Mouse (Mus musculus) lung, embryonic 15.5 days (tissue): Measurements from ENCODE around the gene Mgat4e. TPM values are rescaled to one million over a fixed set of nuclear protein-coding genes. Genes with fewer than 3 reads are reported as not detected.

ENCODE experiments used
- ATAC-seq: fragments of 200-750 bp; cut with Nextera tagmentation; 2 replicates; pipeline ENCODE4 v1.8.0; 2017; ENCODE audit warnings: moderate number of reproducible peaks, borderline replicate concordance; ENCODE audit not compliant: low FRiP score, low TSS enrichment; ENCODE audit errors: extremely low read depth
- H3K27ac ChIP-seq: fragments of 300-500 bp; sonication (generic); 2 replicates; pipeline ENCODE4 v1.5.1; 2015; ENCODE audit warnings: moderate library complexity, mild to moderate bottlenecking, inconsistent platforms
- H3K27me3 ChIP-seq: fragments of 300-500 bp; sonication (generic); 2 replicates; pipeline ENCODE4 v1.6.1; 2015; ENCODE audit warnings: inconsistent platforms
- H3K36me3 ChIP-seq: fragments of 300-500 bp; sonication (generic); 2 replicates; pipeline ENCODE4 v1.6.1; 2015; ENCODE audit warnings: inconsistent platforms
- H3K4me1 ChIP-seq: fragments of 300-500 bp; sonication (generic); 2 replicates; pipeline ENCODE4 v1.6.1; 2015; ENCODE audit warnings: inconsistent platforms
- H3K4me2 ChIP-seq: fragments of 300-500 bp; sonication (generic); 2 replicates; pipeline ENCODE4 v1.6.1; 2015; ENCODE audit warnings: inconsistent platforms, mild to moderate bottlenecking, moderate library complexity
- H3K4me3 ChIP-seq: fragments of 300-500 bp; sonication (generic); 2 replicates; pipeline ENCODE4 v1.5.1; 2015; ENCODE audit warnings: mild to moderate bottlenecking, inconsistent platforms
- H3K9ac ChIP-seq: fragments of 300-500 bp; sonication (generic); 2 replicates; pipeline ENCODE4 v1.6.1; 2015; ENCODE audit warnings: inconsistent platforms
- H3K9me3 ChIP-seq: fragments of 300-500 bp; sonication (generic); 2 replicates; pipeline ENCODE4 v1.6.1; 2016; ENCODE audit warnings: inconsistent platforms
- WGBS: fragments of 180-500 bp; shearing (Covaris S2); methylation state at CpG from one replicate; pipeline ENCODE4 v1.1.7; 2015; 5-methylcytosine and 5-hydroxymethylcytosine counted together
- polyA plus RNA-seq: library from polyadenylated mRNA; unstranded; fragments of >200 nt; fragmentation: Nextera tagmentation; extraction: Ambion mirVana; gene quantifications from 2 replicates; pipeline ENCODE4 v1.2.1, GENCODE M21; 2015

The Mgat4e gene
- polyA plus RNA-seq, 1 experiment from 2014 or later, result not detected

DNA sequence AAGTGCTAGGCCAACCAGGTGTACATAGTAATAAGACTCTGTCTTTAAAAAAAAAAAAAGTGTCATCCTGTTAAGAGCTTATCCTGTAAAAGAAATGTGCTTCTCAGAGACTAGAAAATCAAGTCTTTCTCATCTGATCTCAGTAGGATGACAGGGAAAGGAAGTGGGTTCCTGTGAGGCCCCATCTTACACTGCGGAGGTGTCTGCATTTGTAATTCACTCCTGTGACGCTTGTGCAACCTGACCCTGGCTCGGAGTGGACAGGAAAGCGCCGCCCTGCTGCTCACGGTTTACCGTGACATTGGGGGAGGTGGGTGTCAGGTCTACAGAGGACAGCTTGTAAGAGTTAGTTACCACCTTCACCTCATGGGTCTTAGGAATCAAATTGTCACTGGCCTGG lies 39.5 kb downstream of the Mgat4e start:
- H3K27ac ChIP-seq, result no peak overlapping the region

DNA sequence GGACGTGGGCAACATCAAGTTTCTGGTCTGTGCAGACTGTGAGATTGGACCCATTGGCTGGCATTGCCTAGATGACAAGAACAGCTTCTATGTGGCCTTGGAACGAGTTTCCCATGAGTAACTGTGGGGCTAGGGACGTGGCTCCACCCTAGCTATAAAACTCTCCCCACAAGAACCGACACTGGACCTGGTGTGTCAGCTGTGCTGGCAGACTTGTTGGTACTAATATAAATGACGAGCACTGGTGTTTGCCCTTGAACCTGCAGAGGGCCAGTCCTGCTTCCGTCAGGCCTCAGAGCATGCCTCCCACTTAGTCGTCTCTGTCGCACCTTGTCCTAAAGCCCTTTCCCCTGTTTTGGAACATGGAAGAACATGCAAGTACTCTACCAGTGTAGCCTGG lies 43.3 kb downstream of the Mgat4e start:
- no peak overlapping the region for H3K4me2 ChIP-seq
- H3K9ac ChIP-seq, result no peak overlapping the region
- H3K4me1 ChIP-seq, result no peaks in the 10 kb centered on the region
- no peak overlapping the region for H3K4me3 ChIP-seq
- H3K36me3 ChIP-seq, result peaks cover 29% of the 10 kb centered on the region
- WGBS, result 88% methylated on average over 8 of the region's 8 CpGs
- H3K27ac ChIP-seq, result no peak overlapping the region
- no peak for ATAC-seq
- H3K27me3 ChIP-seq, result no peaks in the 10 kb centered on the region
- no peaks in the 10 kb centered on the region for H3K9me3 ChIP-seq

More for the DNA sequence above, 39.5 kb downstream of the Mgat4e start:
- H3K9me3 ChIP-seq, result no peaks in the 10 kb centered on the region
- ATAC-seq, result no peak
- 0 out of 2 replicates have a peak, but pooled peaks cover 11% of the 10 kb centered on the region for H3K27me3 ChIP-seq
- no peak overlapping the region for H3K4me2 ChIP-seq
- peaks cover 10% of the 10 kb centered on the region for H3K4me1 ChIP-seq
- H3K4me3 ChIP-seq, result no peak overlapping the region
- 38% methylated on average over 7 of the region's 7 CpGs for WGBS
- H3K36me3 ChIP-seq, result peaks cover 29% of the 10 kb centered on the region
- H3K9ac ChIP-seq, result no peak overlapping the region

GRCm38 (mm10) chr1:134500916-134501315 lies 48.6 kb downstream of the Mgat4e start:
- H3K4me3 ChIP-seq, result no peak overlapping the region
- no peaks in the 10 kb centered on the region for H3K27me3 ChIP-seq
- 88% methylated on average over 1 of the region's 1 CpGs for WGBS
- H3K9me3 ChIP-seq, result no peaks in the 10 kb centered on the region
- peaks cover 5% of the 10 kb centered on the region for H3K4me1 ChIP-seq
- H3K9ac ChIP-seq, result no peak overlapping the region
- H3K27ac ChIP-seq, result no peak overlapping the region
- peaks cover 8% of the 10 kb centered on the region; the same call in 1 of the 2 replicates for H3K36me3 ChIP-seq
- no peak for ATAC-seq
- no peak overlapping the region for H3K4me2 ChIP-seq

- H3K27me3 ChIP-seq, result no peaks in the 10 kb centered on the region
- H3K4me1 ChIP-seq, result peaks cover 15% of the 10 kb centered on the region
- H3K4me3 ChIP-seq, result no peak overlapping the region
- WGBS, result 62% methylated on average over 10 of the region's 10 CpGs
- H3K4me2 ChIP-seq, result peak overlapping the region; percentile 68
- H3K9ac ChIP-seq, result no peak overlapping the region
- H3K36me3 ChIP-seq, result peaks cover 5% of the 10 kb centered on the region; the same call in 1 of the 2 replicates
- no peak overlapping the region for H3K27ac ChIP-seq
- no peaks in the 10 kb centered on the region for H3K9me3 ChIP-seq
- ATAC-seq, result no peak
Observed at GRCm38 (mm10) chr1:134495991-134496390, 53.5 kb downstream of the Mgat4e start.

- Histone ChIP-seq H3K9me3 (no peaks in the 10 kb centered on the region), H3K9ac (peak overlapping the region; percentile 65), H3K4me2 (peak overlapping the region; percentile 68), H3K27me3 (no peaks in the 10 kb centered on the region), H3K4me3 (peak overlapping the region; percentile 83), H3K27ac (peak overlapping the region; percentile 95; the same call in 1 of the 2 replicates), H3K4me1 (peaks cover 15% of the 10 kb centered on the region), H3K36me3 (peaks cover 6% of the 10 kb centered on the region; the same call in 1 of the 2 replicates)
- 17% methylated on average over 5 of the region's 5 CpGs for WGBS
- no peak for ATAC-seq
Observed at GRCm38 (mm10) chr1:134495216-134495539, 54.3 kb downstream of the Mgat4e start.

- Histone ChIP-seq H3K27ac (peak within 1 kb of the TSS; percentile 95), H3K9ac (peak within 1 kb of the TSS; percentile 65), H3K4me1 (peaks cover 15% of the 10 kb centered on the region), H3K36me3 (peaks cover 12% of the 10 kb centered on the region; the same call in 1 of the 2 replicates), H3K4me2 (peak within 1 kb of the TSS; percentile 68), H3K9me3 (no peaks in the 10 kb centered on the region), H3K4me3 (peak within 1 kb of the TSS; percentile 83), H3K27me3 (no peaks in the 10 kb centered on the region)
- 0% methylated on average over 58 of the region's 58 CpGs for WGBS
- ATAC-seq, result peak; percentile 98
Observed at GRCm38 (mm10) chr1:134494428-134495215, 54.9 kb downstream of the Mgat4e start, which contains the start of gene Rabif. Gene Rabif, plus strand, starts transcription at chr1:134494648.

DNA sequence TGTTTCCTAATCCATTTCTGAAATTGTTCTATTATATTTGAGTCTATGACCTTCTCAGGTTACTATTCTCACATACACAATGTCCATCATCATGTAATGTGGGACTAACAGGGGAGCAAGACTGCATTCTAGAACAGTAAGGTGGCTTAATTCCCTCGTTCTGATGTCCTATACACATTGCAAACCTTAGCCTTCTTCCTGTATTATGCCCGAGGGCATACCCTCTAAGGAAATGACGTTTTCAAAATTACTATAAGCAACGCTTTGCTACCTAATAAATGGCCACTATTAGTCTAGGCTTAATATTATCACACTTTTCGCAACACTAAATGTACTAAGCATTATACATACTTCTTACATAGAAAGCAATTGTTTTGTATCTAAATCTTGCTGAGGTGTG lies 55.5 kb downstream of the Mgat4e start:
- Histone ChIP-seq H3K4me1 (peaks cover 15% of the 10 kb centered on the region), H3K27ac (peak overlapping the region; percentile 95), H3K9me3 (no peaks in the 10 kb centered on the region), H3K4me2 (peak overlapping the region; percentile 68), H3K9ac (peak overlapping the region; percentile 61; the same call in 1 of the 2 replicates), H3K36me3 (peaks cover 18% of the 10 kb centered on the region), H3K4me3 (peak overlapping the region; percentile 83), H3K27me3 (no peaks in the 10 kb centered on the region)
- WGBS, result 11% methylated on average over 5 of the region's 5 CpGs
- peak; percentile 4; the same call in 1 of the 2 replicates for ATAC-seq

- ATAC-seq, result no peak
- Histone ChIP-seq H3K27ac (no peak overlapping the region), H3K36me3 (peaks cover 23% of the 10 kb centered on the region), H3K9me3 (no peaks in the 10 kb centered on the region), H3K9ac (no peak overlapping the region), H3K4me1 (peaks cover 15% of the 10 kb centered on the region), H3K4me2 (peak overlapping the region; percentile 68; the same call in 1 of the 2 replicates), H3K4me3 (no peak overlapping the region), H3K27me3 (no peaks in the 10 kb centered on the region)
- WGBS, result 72% methylated on average over 2 of the region's 2 CpGs
Observed at GRCm38 (mm10) chr1:134493496-134493895, 56.0 kb downstream of the Mgat4e start.

DNA sequence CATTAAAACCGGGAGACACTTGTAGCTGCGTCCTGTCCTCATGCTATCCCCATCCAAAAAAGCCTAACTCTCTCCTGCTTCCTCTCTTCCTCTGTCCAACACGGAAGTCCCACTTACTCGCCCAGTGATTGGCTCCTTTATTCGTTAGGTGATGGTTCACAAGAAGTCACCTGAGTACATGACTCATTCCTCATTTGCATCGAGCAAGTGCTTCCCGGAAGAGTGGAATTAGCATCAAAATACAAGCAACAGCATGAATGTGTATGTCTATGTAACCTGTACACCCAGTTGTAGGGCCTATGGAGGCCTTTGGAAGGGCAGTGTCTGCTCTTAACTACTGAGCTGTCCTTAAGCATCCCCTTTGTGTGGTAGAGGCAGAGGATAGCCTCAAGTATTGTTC lies 57.2 kb downstream of the Mgat4e start:
- 70% methylated on average over 7 of the region's 7 CpGs for WGBS
- Histone ChIP-seq H3K27me3 (no peaks in the 10 kb centered on the region), H3K36me3 (peaks cover 34% of the 10 kb centered on the region), H3K4me3 (no peak overlapping the region), H3K9me3 (no peaks in the 10 kb centered on the region), H3K4me1 (peaks cover 15% of the 10 kb centered on the region), H3K9ac (no peak overlapping the region), H3K4me2 (no peak overlapping the region), H3K27ac (no peak overlapping the region)
- ATAC-seq, result no peak

Other genes with a start within 250 kb of the Mgat4e start
- gene Ppfia4, start 216.8 kb downstream of the Mgat4e start, polyA plus RNA-seq, result 3.0 and 3.1 TPM in 2 replicates
- 91.2 and 93.4 TPM in 2 replicates for gene Tmem183a, start 187.7 kb downstream of the Mgat4e start, polyA plus RNA-seq
- not detected in 2 replicates for gene 4933406M09Rik, start 163.7 kb downstream of the Mgat4e start, polyA plus RNA-seq
- gene Cyb5r1, start 144.1 kb downstream of the Mgat4e start, polyA plus RNA-seq, result 39.7 and 42.9 TPM in 2 replicates
- gene Adipor1, start 134.3 kb downstream of the Mgat4e start, polyA plus RNA-seq, result 89.4 and 90.3 TPM in 2 replicates
- 27.3 and 29.3 TPM in 2 replicates for gene Klhl12, start 94.2 kb downstream of the Mgat4e start, polyA plus RNA-seq
- gene Rabif, start 55.0 kb downstream of the Mgat4e start, polyA plus RNA-seq, result 34.8 and 39.0 TPM in 2 replicates
- 50.0 and 50.5 TPM in 2 replicates for gene Kdm5b, start 10.5 kb upstream of the Mgat4e start, polyA plus RNA-seq
- 0.37 and 0.48 TPM in 2 replicates for gene Syt2, start 97.0 kb upstream of the Mgat4e start, polyA plus RNA-seq